ENCODE assay signal across 9 mouse cellular contexts in genomic region chr4:152520083-152520482, GRCm38 (mm10). TPM values are rescaled to one million over a fixed set of nuclear protein-coding genes. Genes with fewer than 3 reads are reported as not detected.
A peak's percentile ranks its signal among the peaks of the same experiment; 100 is the strongest.
DNase-seq lines count a peak whose midpoint lies in the region; ATAC-seq and TF ChIP-seq lines count a peak whose summit lies in the region.
"Had no signal": no experiment of that assay in that cellular context is flagged by ENCODE, and none has a peak within 500 bp of the region (broad histone marks: within the 10 kb centered on the region; RNA-seq: fewer than 3 reads in every experiment).

No protein-coding gene starts in this region.

- TF ChIP-seq CTCF in thymus, adult 2 months (IDR thresholded peaks at IDR 0.05; ENCODE audit: borderline replicate concordance, control insufficient read depth, extremely low read depth, insufficient read depth, low read length, poor library complexity) = peak; percentile 68; the same call in 1 of the 2 replicates

- intact Hi-C loops in left cerebral cortex, postnatal 10 days (cut with DNase I) = loop anchor here (10.0 kb wide), 1 partner anchor 1415 kb away; no protein-coding TSS in a partner anchor

- 44% methylated on average over 6 of the region's 6 CpGs for WGBS in hindbrain, embryonic 11.5 days
- 37% methylated on average over 6 of the region's 6 CpGs for WGBS in hindbrain, embryonic 12.5 days
- WGBS in hindbrain, embryonic 14.5 days = 33% methylated on average over 6 of the region's 6 CpGs
- WGBS in thymus, adult 2 months = 32% methylated on average over 6 of the region's 6 CpGs

- no peak for ATAC-seq in hindbrain, embryonic 11.5 days (ENCODE audit: low FRiP score)
- no peak for ATAC-seq in hindbrain, embryonic 12.5 days (ENCODE audit: low FRiP score)
- ATAC-seq in hindbrain, embryonic 14.5 days (ENCODE audit: low FRiP score) = no peak
- ATAC-seq in monocyte, adult 5-6 weeks (replicated peaks; ENCODE audit: insufficient number of reproducible peaks, low FRiP score, low TSS enrichment, poor library complexity, severe bottlenecking) = 0 out of 2 replicates have a peak, but pooled peaks have one; percentile 34

- H3K4me1 ChIP-seq in hindbrain, embryonic 11.5 days (replicated peaks; ENCODE audit: control insufficient read depth, insufficient read depth, low read length) = no peaks in the 10 kb centered on the region
- no peaks in the 10 kb centered on the region for H3K4me1 ChIP-seq in hindbrain, embryonic 12.5 days
- peaks cover 4% of the 10 kb centered on the region; the same call in 1 of the 2 replicates for H3K4me1 ChIP-seq in hindbrain, embryonic 14.5 days (replicated peaks; ENCODE audit: control insufficient read depth, insufficient read depth, low read length)
- H3K4me1 ChIP-seq in thymus, adult 2 months (replicated peaks; ENCODE audit: control insufficient read depth, insufficient read depth, low read length) = no peaks in the 10 kb centered on the region
- H3K4me1 ChIP-seq: megakaryocyte, embryonic 14.5 days had no signal

- TF ChIP-seq POLR2A in thymus, adult 2 months (IDR thresholded peaks at IDR 0.05; ENCODE audit: control insufficient read depth, extremely low read depth, insufficient read depth, low read length, poor library complexity) = no peak

- H3K9me3 ChIP-seq in hindbrain, embryonic 11.5 days (ENCODE audit: control insufficient read depth, low read length) = no peaks in the 10 kb centered on the region
- H3K9me3 ChIP-seq in hindbrain, embryonic 12.5 days (replicated peaks) = no peaks in the 10 kb centered on the region
- H3K9me3 ChIP-seq in hindbrain, embryonic 14.5 days (ENCODE audit: control insufficient read depth, low read length) = no peaks in the 10 kb centered on the region

- no peaks in the 10 kb centered on the region for H3K27me3 ChIP-seq in hindbrain, embryonic 11.5 days (ENCODE audit: control insufficient read depth, insufficient read depth, low read length)
- no peaks in the 10 kb centered on the region for H3K27me3 ChIP-seq in hindbrain, embryonic 12.5 days
- no peaks in the 10 kb centered on the region for H3K27me3 ChIP-seq in hindbrain, embryonic 14.5 days (ENCODE audit: control insufficient read depth, insufficient read depth, low read length)
- no peaks in the 10 kb centered on the region for H3K27me3 ChIP-seq in thymus, adult 2 months (ENCODE audit: control insufficient read depth, insufficient read depth, low read length)

- no peak overlapping the region for H3K9ac ChIP-seq in hindbrain, embryonic 11.5 days (ENCODE audit: low read depth, low read length)
- no peak overlapping the region for H3K9ac ChIP-seq in hindbrain, embryonic 12.5 days
- no peak overlapping the region for H3K9ac ChIP-seq in hindbrain, embryonic 14.5 days

- H3K4me2 ChIP-seq in hindbrain, embryonic 11.5 days (replicated peaks; ENCODE audit: low read depth, low read length) = no peak overlapping the region
- H3K4me2 ChIP-seq in hindbrain, embryonic 12.5 days (replicated peaks) = no peak overlapping the region
- no peak overlapping the region for H3K4me2 ChIP-seq in hindbrain, embryonic 14.5 days (replicated peaks)

- DNase-seq in hindbrain, embryonic 11.5 days (ENCODE audit: low spot score) = peak; percentile 85
- peak; percentile 34 to 47 for DNase-seq in adrenal gland, adult 18-20 months (ENCODE audit: low spot score in 2 of 2)
- peak; percentile 84 for DNase-seq in embryo, embryonic 10 days (ENCODE audit: low spot score)
- peak; percentile 92 for DNase-seq in hindbrain, embryonic 14.5 days (ENCODE audit: low spot score)
- peak; percentile 68 to 70 for DNase-seq in left cerebral cortex, postnatal 10 days (ENCODE audit: extremely low spot score in 1 of 2, low spot score in 2 of 2)
- peak; percentile 65 for DNase-seq in thymus, adult 2 months

- H3K27ac ChIP-seq in hindbrain, embryonic 11.5 days (ENCODE audit: low read depth, low read length) = no peak overlapping the region
- no peak overlapping the region for H3K27ac ChIP-seq in hindbrain, embryonic 12.5 days
- H3K27ac ChIP-seq in hindbrain, embryonic 14.5 days = no peak overlapping the region
- no peak overlapping the region for H3K27ac ChIP-seq in thymus, adult 2 months (ENCODE audit: control insufficient read depth, insufficient read depth, low read length)

- no peak overlapping the region for H3K4me3 ChIP-seq in hindbrain, embryonic 11.5 days (ENCODE audit: low read depth, low read length)
- H3K4me3 ChIP-seq in hindbrain, embryonic 12.5 days = no peak overlapping the region
- no peak overlapping the region for H3K4me3 ChIP-seq in hindbrain, embryonic 14.5 days (replicated peaks; ENCODE audit: low read length)
- H3K4me3 ChIP-seq in thymus, adult 2 months (ENCODE audit: control insufficient read depth, insufficient read depth, low read length) = no peak overlapping the region
- H3K4me3 ChIP-seq: megakaryocyte, embryonic 14.5 days had no signal

- no peaks in the 10 kb centered on the region for H3K36me3 ChIP-seq in hindbrain, embryonic 11.5 days (ENCODE audit: control insufficient read depth, insufficient read depth, low read length)
- H3K36me3 ChIP-seq in hindbrain, embryonic 12.5 days = peaks cover 8% of the 10 kb centered on the region; the same call in 1 of the 2 replicates
- H3K36me3 ChIP-seq in hindbrain, embryonic 14.5 days (replicated peaks; ENCODE audit: control insufficient read depth, insufficient read depth) = no peaks in the 10 kb centered on the region
- no peaks in the 10 kb centered on the region for H3K36me3 ChIP-seq in thymus, adult 2 months (ENCODE audit: control insufficient read depth, insufficient read depth, low read length)

RNA-seq across cellular contexts. Expression of gene Kcnab2, which starts 42.4 kb away (rescaled TPM):
- polyA plus RNA-seq in hindbrain, embryonic 11.5 days (2014; fragmentation: Nextera tagmentation; extraction: Ambion mirVana) = 9.2 and 11.1 TPM in 2 replicates
- polyA plus RNA-seq in hindbrain, embryonic 12.5 days (2016; fragmentation: Nextera tagmentation; extraction: Ambion mirVana) = 17.5 and 19.3 TPM in 2 replicates
- 1 to 10 TPM; 4.6 to 5.5 TPM for total RNA-seq in adrenal gland, adult 18-20 months (2021)
- polyA plus RNA-seq in hindbrain, embryonic 14.5 days (2014; fragmentation: Nextera tagmentation; extraction: Ambion mirVana) = 19.6 and 23.7 TPM in 2 replicates
- 100 to 1,000 TPM; 123 to 134 TPM for total RNA-seq in left cerebral cortex, postnatal 10 days (2021)
- 75.3 to 156 TPM (median 133 TPM) in 3 replicates for total RNA-seq in monocyte, adult 5-6 weeks (2017)
- 67.3 and 82.6 TPM in 2 replicates for polyA plus RNA-seq in thymus, adult 2 months (2012; rRNA removed)

RNA-seq across cellular contexts. Expression of gene Nphp4, which starts 43.6 kb away (rescaled TPM):
- polyA plus RNA-seq in hindbrain, embryonic 11.5 days (2014; fragmentation: Nextera tagmentation; extraction: Ambion mirVana) = 3.5 and 4.2 TPM in 2 replicates
- polyA plus RNA-seq in hindbrain, embryonic 12.5 days (2016; fragmentation: Nextera tagmentation; extraction: Ambion mirVana) = 7.5 and 8.9 TPM in 2 replicates
- total RNA-seq in adrenal gland, adult 18-20 months (2021) = 1 to 10 TPM; 2.9 to 4.1 TPM
- polyA plus RNA-seq in hindbrain, embryonic 14.5 days (2014; fragmentation: Nextera tagmentation; extraction: Ambion mirVana) = 6.2 and 6.6 TPM in 2 replicates
- total RNA-seq in left cerebral cortex, postnatal 10 days (2021) = 10 to 100 TPM; 14.6 to 15.1 TPM
- total RNA-seq in monocyte, adult 5-6 weeks (2017) = 0.19 TPM in 1 of 3 replicates, not detected in the others
- 3.6 and 4.6 TPM in 2 replicates for polyA plus RNA-seq in thymus, adult 2 months (2012; rRNA removed)

Comparison
In these comparisons a context has a peak if more than half of its experiments do, and no peak if none do; other contexts are left out.
1. DNase-seq: peak in every context shown above with its lines; median percentile 92 in hindbrain, embryonic 14.5 days; 85 in hindbrain, embryonic 11.5 days; 84 in embryo, embryonic 10 days; 69 in left cerebral cortex, postnatal 10 days; 65 in thymus, adult 2 months; 40 in adrenal gland, adult 18-20 months.